Mouse (Mus musculus) thymus, postnatal 25 days (tissue): ENCODE measurements around the gene Dcaf15.
A peak's percentile ranks its signal among the peaks of the same experiment; 100 is the strongest.

Source experiments
- DNase-seq: peaks from one replicate; pipeline ENCODE4 v3.0.0; 2022

The Dcaf15 gene

GRCm38 (mm10) chr8:84104697-84105609, at the start of gene Dcaf15:
Gene Dcaf15 (minus strand): TSS chr8:84104768.
- DNase-seq: peak; percentile 98

DNA sequence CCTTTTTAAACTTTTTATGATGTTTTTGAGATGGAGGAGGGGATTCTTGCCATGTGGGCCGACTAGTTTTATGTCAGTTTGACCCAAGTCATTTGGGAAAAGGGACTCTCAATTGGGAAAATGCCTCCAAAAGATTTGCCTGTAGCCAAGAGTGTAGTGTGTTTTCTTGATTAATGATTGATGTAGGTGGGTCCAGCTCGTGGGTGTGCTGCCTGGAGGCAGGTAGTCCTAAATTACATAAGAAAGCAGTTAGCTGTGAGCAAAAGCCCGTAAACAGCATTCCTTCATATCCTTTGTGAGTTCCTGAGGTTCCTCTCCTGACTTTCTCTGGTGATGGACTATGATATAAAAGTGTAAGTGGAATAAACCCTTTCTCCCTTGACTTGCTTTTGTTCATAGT, 44.6 kb upstream of the Dcaf15 start:
- no peak for DNase-seq

GRCm38 (mm10) chr8:84148531-84148850, 43.9 kb upstream of the Dcaf15 start:
- DNase-seq: no peak

DNA sequence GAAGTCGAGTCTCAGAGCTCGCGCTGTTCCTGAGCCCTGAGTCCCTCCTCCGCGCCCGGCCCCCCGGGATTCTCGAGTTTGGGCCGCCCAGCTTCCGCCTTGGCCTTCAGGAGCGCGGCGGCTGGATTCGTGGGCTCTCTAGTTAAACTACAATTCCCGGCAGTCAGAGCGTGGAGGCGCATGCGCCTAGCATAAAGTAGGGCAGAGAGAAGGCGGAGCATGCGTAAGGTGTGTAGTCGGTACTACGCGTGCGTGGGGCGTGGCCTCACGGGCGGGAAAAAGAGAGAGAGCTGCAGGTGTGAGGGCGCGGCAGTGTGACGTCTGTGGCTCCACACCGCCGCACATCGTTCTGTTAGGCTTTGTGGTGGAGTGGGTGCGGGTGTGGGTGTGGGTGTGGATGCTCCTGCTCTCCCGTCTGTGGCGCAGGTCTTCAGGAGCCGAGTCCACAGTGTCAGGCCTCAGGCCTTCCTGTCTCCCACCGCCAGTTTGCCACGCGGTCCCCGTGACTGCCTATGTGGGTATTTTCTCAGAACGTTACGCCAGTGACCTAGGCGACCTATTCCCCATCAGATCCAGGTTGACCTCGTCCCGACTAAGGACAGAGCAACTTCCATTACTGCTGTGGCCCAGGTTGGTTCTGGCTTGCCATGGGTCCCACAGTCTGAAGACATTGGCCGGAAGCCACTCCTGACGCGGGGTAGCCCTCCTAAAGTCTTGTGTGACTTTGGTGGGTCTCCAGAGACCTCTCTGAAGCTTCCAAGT, 43.4 kb upstream of the Dcaf15 start, which contains the start of the genes Cc2d1a and 4930432K21Rik:
Gene Cc2d1a, minus strand, starts transcription at position 168 of the 762 bp plus-strand sequence.
Gene 4930432K21Rik, plus strand, starts transcription at position 257 of the 762 bp plus-strand sequence.
- peak; percentile 96 for DNase-seq

DNA sequence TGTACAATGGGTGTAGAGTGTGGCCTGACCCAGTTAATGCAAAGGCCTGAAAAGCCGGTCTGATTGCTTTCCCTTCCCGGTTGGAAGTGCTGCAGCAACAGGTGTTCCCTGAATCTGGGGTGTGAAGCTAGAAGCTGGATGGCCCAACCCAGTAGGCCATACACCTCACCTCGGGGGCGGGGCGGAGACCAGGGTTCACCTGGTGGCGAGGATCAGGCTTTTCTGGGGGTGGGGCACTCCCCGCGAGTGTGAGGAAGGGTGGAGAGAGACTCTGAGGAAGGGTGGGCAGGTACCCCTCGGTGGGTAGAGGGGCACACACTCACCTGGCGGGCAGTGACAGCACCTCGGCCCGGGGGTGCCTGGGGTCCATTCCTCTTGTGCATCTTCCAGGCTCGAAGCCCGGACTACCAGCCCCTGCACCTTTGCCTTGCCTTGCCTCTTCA, 42.8 kb upstream of the Dcaf15 start:
- DNase-seq: no peak

- DNase-seq: no peak
Observed at GRCm38 (mm10) chr8:84144636-84145245, 40.2 kb upstream of the Dcaf15 start.

DNA sequence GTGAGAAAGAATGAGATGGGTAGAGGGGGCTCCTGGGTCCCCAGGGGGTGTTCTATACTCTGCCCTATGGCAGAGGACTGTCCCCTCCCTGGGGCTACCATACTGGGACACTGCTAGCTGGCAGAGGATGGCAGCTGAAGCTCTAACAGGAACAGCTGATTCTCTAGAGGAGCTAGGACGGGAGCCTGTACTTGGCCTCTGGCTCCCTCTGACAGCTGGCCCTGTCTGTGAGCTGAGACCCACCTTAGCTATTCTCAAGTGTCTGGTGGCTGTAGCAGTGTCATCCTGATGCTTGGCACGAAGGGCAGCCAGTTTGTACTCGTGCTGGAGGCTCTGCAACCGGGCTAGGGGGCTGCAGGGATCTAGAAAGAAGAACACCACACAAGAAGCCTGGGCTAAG, 36.3 kb upstream of the Dcaf15 start:
- DNase-seq: no peak

- no peak for DNase-seq
Observed at GRCm38 (mm10) chr8:84137848-84138247, 33.3 kb upstream of the Dcaf15 start.

DNA sequence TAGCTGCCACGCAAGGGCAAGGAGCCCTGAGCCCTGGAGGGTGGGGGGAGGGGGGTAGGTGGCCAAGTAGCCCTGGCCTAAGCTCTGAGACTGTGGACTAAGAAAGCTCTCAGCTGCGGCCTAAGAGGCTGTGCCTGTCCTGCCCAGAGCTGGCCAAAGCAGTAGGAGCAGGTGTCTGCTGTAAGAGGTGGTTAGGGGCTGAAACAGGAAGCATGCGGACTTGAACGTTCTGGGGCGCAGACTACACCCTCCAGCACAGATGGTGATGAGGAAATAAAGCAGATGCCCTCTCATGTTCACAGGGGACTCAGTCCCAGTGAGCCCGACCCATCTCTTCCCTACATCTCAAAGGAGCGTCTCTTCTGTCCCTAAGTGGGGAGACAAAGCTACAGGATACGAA, 27.7 kb upstream of the Dcaf15 start:
- DNase-seq: peak; percentile 40

DNA sequence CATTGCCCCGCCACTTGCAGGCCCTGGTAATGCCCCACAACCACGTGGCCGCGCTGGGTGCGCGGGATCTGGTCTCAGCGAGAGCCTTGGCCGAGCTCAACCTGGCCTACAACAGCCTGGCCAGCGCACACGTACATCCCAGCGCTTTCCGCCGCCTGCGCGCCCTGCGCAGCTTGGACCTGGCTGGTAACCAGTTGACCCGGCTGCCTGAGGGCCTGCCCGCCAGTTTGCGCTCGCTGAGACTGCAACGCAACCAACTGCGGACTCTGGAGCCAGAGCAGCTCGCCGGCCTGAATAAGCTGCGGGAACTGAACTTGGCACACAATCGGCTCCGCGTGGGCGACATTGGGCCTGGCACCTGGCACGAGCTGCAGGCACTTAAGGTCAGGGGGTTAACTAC, 26.2 kb upstream of the Dcaf15 start:
- DNase-seq: no peak

DNA sequence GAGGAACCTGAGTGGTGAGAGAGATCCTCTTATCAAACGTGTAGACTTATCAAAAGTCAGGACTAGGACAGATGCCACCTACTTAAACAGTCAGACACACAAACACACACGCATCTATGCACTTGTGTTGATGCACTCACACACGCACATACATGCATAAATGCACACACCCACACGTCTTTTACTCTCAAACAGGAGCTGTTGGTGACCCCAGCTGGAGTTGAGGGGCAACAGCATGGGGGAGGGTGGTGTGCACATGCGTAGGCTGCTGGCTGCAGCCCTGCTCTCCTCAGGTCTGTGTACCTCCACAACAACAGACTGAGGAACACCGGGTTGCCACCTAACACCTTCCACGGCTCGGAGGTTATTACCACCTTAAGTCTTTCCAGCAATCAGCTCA, 23.7 kb upstream of the Dcaf15 start:
- DNase-seq: peak; percentile 69

- DNase-seq: peak; percentile 70
Observed at GRCm38 (mm10) chr8:84127202-84127901, 22.8 kb upstream of the Dcaf15 start.

DNA sequence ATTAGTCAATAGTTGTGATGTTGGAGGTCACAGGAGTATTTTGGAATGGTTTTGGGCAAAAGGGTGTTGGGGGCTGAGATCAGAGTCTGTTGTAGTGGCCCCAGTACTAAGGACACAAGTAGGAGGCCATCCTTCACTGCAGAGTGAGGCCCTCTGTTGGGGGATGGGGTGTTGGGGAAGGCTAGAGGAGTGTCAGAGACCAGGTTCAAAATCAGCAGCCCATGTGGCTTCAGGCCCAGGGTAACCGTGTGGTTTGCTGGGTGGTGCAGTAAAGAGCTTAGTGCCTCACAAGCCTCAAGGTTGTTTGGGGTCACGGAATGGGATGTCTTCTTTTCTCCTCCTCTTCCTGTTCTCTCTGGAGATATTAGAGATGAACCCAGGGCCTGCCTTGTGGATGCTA, 22.2 kb upstream of the Dcaf15 start:
- DNase-seq: no peak

DNA sequence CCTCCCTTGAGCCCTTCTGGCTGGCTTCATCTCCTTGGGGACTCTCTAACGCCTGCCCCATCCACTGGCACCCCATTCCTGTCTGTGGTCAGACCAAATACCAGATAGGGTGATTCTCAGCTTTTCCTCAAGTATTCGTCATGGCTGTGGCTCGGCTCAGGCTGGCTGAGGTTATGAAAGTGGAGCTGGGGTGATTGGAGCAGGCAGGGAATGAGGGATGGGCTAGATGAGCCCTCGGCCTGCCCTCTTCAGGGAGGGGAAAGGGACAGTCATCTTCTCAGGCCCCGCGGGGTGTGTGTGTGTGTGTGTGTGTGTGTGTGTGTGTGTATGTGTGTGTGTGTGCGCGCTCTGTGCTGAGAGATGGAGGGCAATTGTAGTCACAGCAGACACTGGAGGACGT, 21.1 kb upstream of the Dcaf15 start, which contains the start of gene Podnl1:
Gene Podnl1, plus strand, starts transcription at position 334 of the 400 bp plus-strand sequence.
- no peak for DNase-seq

DNA sequence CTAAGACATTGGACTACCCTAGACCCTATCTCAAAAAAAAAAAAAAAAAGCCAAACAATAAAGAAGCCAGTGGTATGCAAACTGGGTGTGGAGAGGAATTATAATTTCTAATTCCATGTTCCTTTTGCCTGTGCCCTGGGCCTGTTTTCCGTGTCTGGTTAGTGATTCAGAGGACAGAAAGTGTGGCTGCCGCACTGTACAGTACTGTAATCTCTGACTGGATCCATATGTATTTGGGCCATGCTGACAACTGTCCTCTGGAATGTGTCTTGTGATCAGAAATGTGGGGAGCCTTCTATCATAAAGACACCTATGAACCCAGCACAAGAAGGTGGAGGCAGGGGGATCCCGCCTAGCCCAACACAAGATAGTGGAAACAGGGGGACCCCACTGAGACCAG, 17.6 kb upstream of the Dcaf15 start:
- DNase-seq: no peak

DNA sequence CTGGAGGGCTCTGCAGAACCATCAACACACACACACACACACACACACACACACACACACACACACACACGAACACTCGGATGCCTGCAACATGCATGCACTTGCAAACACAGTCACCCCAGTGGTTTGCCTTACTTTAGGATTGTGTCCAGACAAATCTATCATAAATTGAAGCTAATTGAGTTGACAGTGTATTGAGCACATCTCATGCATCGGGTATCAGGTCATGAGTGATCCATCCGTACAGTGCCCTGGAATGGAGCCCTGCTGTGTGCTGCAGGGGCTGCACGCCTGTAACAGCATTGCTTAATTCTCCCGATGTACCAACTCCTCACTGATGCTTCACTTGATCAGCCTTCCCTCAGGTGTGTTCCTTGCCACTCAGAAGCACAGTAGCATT, 11.1 kb upstream of the Dcaf15 start:
- no peak for DNase-seq

GRCm38 (mm10) chr8:84106216-84107040, 1.9 kb upstream of the Dcaf15 start:
- no peak for DNase-seq

DNA sequence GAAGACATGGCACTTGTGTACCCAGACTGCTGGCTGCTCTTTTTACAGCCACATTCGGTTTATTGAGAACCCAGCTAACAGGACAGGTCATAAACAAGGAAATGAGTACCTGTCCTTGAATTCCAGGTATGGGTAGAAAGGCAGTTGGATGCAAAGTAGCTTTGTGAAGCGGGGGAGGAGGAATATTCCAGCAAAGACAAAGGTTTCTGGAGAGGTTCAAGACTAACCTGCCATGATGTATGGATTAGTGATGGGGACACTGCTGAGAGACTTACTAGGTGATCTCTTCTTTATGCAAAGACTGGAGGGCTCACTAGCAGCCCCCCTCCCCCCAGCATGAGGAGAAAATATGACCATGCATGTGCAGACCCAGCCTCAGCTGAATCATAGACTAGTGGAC, 1.1 kb upstream of the Dcaf15 start:
- no peak for DNase-seq

GRCm38 (mm10) chr8:84104221-84104620, 347 bp downstream of the Dcaf15 start:
- peak; percentile 87 for DNase-seq

DNA sequence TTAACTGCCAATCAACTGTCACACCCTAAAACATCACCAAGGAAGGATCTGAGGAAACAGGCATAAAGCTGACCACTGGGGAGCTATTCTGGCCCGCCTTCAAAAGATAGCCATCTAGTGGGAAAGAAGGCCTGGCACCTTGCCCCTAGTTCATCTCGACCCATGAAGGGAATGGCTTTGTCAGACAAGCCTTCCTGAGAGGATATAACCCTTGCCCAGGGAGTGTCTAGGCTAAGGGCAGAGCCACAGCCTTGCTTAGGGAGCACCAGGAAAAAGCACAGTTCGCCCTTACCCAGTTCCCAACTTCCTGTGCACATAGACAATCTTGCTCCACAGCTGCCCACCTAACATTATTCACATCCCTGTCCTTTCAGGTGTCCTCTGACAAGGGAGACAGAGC, 967 bp downstream of the Dcaf15 start:
- no peak for DNase-seq

GRCm38 (mm10) chr8:84101476-84102270, 2.9 kb downstream of the Dcaf15 start:
- no peak for DNase-seq
